Mouse (Mus musculus) forebrain, embryonic 14.5 days (tissue): ENCODE measurements at regions not wholly inside any gene's neighbourhood (a gene's known extent, or its start where the extent isn't known, plus 50 kb on each side); places are given as distances from the start of the nearest gene placed in this dataset.

Experiments
- ATAC-seq: fragments of 200-750 bp; cut with Nextera tagmentation; 2 replicates; pipeline ENCODE4 v1.8.0; 2017; ENCODE audit warnings: mild to moderate bottlenecking, moderate library complexity
- DNase-seq: peaks from one replicate; pipeline ENCODE4 v3.0.0-alpha.2; 2015; ENCODE audit warnings: low spot score
- H3K27ac ChIP-seq: fragments of 300-500 bp; sonication (generic); 2 replicates; pipeline ENCODE4 v1.5.1; 2014; ENCODE audit warnings: low read depth, mild to moderate bottlenecking, control low read depth, low read length, moderate library complexity
- H3K27me3 ChIP-seq: fragments of 300-500 bp; sonication (generic); replicated peaks from 2 replicates; pipeline ENCODE4 v1.6.1; 2014; ENCODE audit warnings: low read length, control low read depth, mixed read lengths; ENCODE audit not compliant: control insufficient read depth, insufficient read depth
- H3K36me3 ChIP-seq: fragments of 300-500 bp; sonication (generic); 2 replicates; pipeline ENCODE4 v1.6.1; 2014; ENCODE audit warnings: low read length, control low read depth; ENCODE audit not compliant: control insufficient read depth, insufficient read depth
- H3K4me1 ChIP-seq: fragments of 300-500 bp; sonication (generic); 2 replicates; pipeline ENCODE4 v1.6.1; 2014; ENCODE audit warnings: antibody characterized with exemption, low read length, control low read depth; ENCODE audit not compliant: control insufficient read depth, insufficient read depth
- H3K4me2 ChIP-seq: fragments of 300-500 bp; sonication (generic); 2 replicates; pipeline ENCODE4 v1.6.1; 2014; ENCODE audit warnings: mild to moderate bottlenecking, control low read depth, low read length
- H3K4me3 ChIP-seq: fragments of 300-500 bp; sonication (generic); 2 replicates; pipeline ENCODE4 v1.5.1; 2014; ENCODE audit warnings: low read depth, low read length, control low read depth
- H3K9ac ChIP-seq: fragments of 300-500 bp; sonication (generic); 2 replicates; pipeline ENCODE4 v1.6.1; 2014; ENCODE audit warnings: mild to moderate bottlenecking, low read length, control low read depth, moderate library complexity
- H3K9me3 ChIP-seq: fragments of 300-500 bp; sonication (generic); replicated peaks from 2 replicates; pipeline ENCODE4 v1.6.1; 2016; ENCODE audit warnings: low read length, control low read depth, mixed read lengths; ENCODE audit not compliant: control insufficient read depth
- WGBS: fragments of 180-500 bp; shearing (Covaris S2); extraction: QIAGEN DNeasy Blood & Tissue Kit; methylation state at CpG from one replicate; pipeline ENCODE4 v1.1.7; 2014; 5-methylcytosine and 5-hydroxymethylcytosine counted together

DNA sequence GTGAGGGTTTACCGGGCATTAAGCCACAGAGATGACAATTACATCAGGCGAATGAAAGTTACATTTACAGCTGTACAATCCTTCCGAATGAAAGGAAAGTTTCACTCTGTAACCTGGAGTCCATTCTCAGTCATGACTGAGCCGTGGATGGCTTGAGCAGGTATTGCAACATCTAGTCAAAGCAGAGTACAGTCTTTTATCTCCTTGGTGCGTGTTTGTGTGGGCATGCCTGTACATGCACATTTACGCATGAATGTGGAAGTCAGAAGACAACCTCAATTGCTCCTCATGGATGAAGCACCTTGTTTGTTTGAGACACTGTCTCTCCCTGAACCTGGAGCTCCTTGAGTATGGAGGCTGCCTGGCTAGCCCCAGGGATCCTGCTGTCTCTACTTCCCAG lies 175.9 kb upstream of the Cxcr4 start:
- no peak for ATAC-seq
- WGBS: 95% methylated on average over 6 of the region's 6 CpGs

DNA sequence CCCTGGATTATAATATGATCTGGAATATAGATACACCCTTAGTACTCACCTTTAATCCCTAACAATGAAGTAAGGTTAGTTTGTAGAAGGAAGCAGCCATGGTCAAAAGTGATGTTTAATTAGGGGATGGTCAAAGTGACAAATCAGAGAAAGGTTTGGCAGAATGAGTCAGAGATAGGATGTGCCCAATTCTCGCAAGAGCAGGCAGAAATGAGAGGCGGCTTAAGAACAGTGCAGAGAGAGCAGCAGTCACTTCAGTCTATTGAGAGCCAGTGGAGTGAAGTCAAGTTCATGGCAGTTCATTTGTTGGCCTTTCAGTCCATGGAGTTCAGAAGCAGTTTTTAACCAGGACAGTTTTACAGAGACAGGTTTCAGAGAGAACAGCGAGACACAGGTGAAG lies 175.3 kb upstream of the Cxcr4 start:
- H3K4me1 ChIP-seq: no peaks in the 10 kb centered on the region
- H3K36me3 ChIP-seq: no peaks in the 10 kb centered on the region
- no peak for ATAC-seq
- H3K27ac ChIP-seq: no peak overlapping the region
- no peak overlapping the region for H3K4me2 ChIP-seq
- H3K4me3 ChIP-seq: no peak overlapping the region
- 85% methylated on average over 3 of the region's 3 CpGs for WGBS
- no peak for DNase-seq
- H3K27me3 ChIP-seq: no peaks in the 10 kb centered on the region
- no peaks in the 10 kb centered on the region for H3K9me3 ChIP-seq
- H3K9ac ChIP-seq: no peak overlapping the region

More for the DNA sequence above, 175.9 kb upstream of the Cxcr4 start:
- Histone ChIP-seq H3K36me3 (no peaks in the 10 kb centered on the region), H3K4me1 (no peaks in the 10 kb centered on the region), H3K4me3 (no peak overlapping the region), H3K27me3 (no peaks in the 10 kb centered on the region), H3K9me3 (no peaks in the 10 kb centered on the region), H3K4me2 (no peak overlapping the region), H3K27ac (no peak overlapping the region), H3K9ac (no peak overlapping the region)
- no peak for DNase-seq

DNA sequence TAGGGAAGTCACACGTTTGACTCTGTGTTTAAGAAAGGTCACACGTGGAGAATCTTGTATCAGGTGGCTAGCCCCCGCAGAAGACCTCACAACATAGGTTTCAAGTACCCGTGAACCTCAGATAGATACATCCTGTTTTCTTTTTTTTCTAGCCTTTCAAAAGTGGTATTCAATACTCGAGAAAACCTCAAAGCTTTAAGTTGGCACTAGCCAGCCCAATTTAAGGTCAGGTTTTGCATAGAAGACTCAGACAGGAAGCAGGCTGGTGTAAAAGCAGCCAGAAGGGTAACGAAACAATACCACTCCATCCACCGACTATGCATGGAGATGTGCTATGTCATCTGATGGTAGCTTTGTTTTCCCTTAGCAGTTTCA lies 174.8 kb upstream of the Cxcr4 start:
- no peak overlapping the region for H3K4me2 ChIP-seq
- ATAC-seq (no peak), DNase-seq (no peak)
- H3K27me3 ChIP-seq: no peaks in the 10 kb centered on the region
- H3K27ac ChIP-seq: no peak overlapping the region
- no peak overlapping the region for H3K4me3 ChIP-seq
- no peaks in the 10 kb centered on the region for H3K4me1 ChIP-seq
- WGBS: 86% methylated on average over 7 of the region's 7 CpGs
- no peak overlapping the region for H3K9ac ChIP-seq
- H3K36me3 ChIP-seq: no peaks in the 10 kb centered on the region
- H3K9me3 ChIP-seq: no peaks in the 10 kb centered on the region

DNA sequence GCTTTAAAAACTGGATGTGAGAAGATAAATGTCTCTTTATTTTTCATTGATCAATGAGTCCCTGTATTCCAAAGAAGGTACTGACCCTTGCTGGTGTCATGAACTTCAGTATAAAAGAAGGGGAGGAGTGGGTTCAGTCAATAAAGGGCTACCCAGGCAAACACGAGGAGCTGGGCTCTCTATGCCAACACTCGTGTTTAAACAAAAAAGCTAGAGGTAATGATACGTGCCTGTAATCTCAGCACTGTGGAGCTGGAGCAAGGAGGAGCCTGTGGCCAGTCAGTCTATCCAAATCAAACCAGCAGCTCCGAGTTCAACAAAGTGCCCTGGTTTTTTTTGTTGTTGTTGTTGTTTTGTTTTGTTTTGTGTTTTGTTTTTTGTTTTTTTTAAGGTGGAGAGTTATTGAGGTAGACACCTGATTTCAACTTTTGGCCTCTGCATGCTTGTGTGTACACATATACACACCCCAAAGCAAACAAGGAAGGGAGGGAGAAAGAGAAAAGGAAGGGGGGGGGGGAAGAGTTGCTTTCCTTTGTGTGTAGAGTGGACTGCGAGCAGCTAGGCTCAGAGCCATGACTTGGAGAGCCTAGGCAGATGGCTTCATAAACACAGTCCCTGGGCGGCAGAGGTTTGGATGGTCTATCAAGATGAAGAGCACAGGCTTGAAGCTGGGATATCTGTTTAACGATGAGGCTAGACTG lies 174.2 kb upstream of the Cxcr4 start:
- Histone ChIP-seq H3K9me3 (no peaks in the 10 kb centered on the region), H3K4me3 (no peak overlapping the region), H3K4me2 (no peak overlapping the region), H3K27ac (no peak overlapping the region), H3K27me3 (no peaks in the 10 kb centered on the region), H3K9ac (no peak overlapping the region), H3K36me3 (no peaks in the 10 kb centered on the region), H3K4me1 (no peaks in the 10 kb centered on the region)
- DNase-seq (no peak), ATAC-seq (no peak)
- 56% methylated on average over 7 of the region's 7 CpGs for WGBS

DNA sequence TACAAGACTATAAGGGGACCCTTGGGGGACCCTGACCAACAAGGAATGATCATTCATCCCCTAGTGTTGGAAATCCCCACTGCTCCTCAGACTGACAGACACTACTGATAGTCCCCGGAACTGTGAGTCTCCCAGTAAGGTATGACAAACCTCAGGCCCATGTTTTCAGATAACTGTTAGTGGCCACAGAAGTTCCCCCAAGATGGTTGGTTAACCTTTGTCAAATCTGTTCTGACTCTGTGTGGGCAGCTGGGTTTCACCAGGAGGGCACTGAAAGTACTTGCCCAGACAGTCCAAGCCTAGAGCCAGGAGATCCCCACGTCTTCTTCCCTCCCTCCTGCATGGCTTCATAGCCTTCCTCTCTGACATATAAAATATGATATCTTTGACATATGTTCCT lies 173.5 kb upstream of the Cxcr4 start:
- H3K4me2 ChIP-seq: no peak overlapping the region
- H3K36me3 ChIP-seq: no peaks in the 10 kb centered on the region
- ATAC-seq: no peak
- H3K9ac ChIP-seq: no peak overlapping the region
- no peaks in the 10 kb centered on the region for H3K9me3 ChIP-seq
- WGBS: 93% methylated on average over 2 of the region's 2 CpGs
- DNase-seq: no peak
- H3K4me3 ChIP-seq: no peak overlapping the region
- no peaks in the 10 kb centered on the region for H3K4me1 ChIP-seq
- no peak overlapping the region for H3K27ac ChIP-seq
- no peaks in the 10 kb centered on the region for H3K27me3 ChIP-seq

DNA sequence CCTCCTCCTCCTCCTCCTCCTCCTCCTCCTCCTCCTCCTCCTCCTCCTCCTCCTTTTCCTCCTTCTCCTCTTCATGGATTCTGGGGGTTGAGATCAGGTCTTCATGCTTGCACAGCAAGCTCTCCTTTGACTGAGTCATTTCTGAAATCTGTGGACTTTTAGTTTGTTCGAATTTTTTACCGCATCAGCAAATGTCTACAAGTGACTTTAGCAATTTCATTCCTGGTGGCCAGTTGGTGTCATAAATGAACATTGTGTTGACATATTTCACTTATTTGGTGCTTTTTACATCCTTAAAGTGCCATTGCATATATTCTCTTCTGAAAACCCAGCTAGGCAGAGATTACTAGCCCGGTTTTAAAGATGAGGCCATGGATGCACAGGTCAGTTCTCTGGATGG lies 173.0 kb upstream of the Cxcr4 start:
- no peak for ATAC-seq
- H3K27me3 ChIP-seq: no peaks in the 10 kb centered on the region
- no peak overlapping the region for H3K27ac ChIP-seq
- H3K4me3 ChIP-seq: no peak overlapping the region
- DNase-seq: no peak
- H3K4me2 ChIP-seq: no peak overlapping the region
- H3K9me3 ChIP-seq: no peaks in the 10 kb centered on the region
- H3K4me1 ChIP-seq: no peaks in the 10 kb centered on the region
- H3K36me3 ChIP-seq: no peaks in the 10 kb centered on the region
- WGBS: 94% methylated on average over 3 of the region's 3 CpGs
- no peak overlapping the region for H3K9ac ChIP-seq

DNA sequence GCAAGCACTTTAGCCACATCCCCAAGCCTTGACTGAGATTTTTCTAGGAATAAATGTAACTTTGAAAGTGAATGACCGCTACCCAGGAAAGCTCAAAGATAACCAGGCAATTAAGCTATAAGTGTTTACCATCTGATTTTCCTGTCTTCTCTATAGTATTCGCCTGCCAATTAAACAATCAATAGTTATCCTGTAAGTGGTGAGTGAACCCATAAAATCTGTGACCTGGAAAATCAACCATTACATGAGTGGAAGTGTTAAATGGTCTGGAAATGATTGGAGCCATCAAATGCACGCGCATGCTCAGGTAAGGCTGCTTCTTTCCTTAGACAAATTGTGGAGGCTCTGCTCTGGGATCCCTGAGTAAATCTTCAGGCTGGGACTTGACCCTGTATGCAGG lies 170.8 kb upstream of the Cxcr4 start:
- Histone ChIP-seq H3K9me3 (no peaks in the 10 kb centered on the region), H3K36me3 (no peaks in the 10 kb centered on the region), H3K27ac (no peak overlapping the region), H3K4me1 (0 out of 2 replicates have a peak, but pooled peaks cover 4% of the 10 kb centered on the region), H3K4me3 (no peak overlapping the region), H3K4me2 (no peak overlapping the region), H3K27me3 (no peaks in the 10 kb centered on the region), H3K9ac (no peak overlapping the region)
- WGBS: 82% methylated on average over 4 of the region's 4 CpGs
- ATAC-seq (no peak), DNase-seq (no peak)

DNA sequence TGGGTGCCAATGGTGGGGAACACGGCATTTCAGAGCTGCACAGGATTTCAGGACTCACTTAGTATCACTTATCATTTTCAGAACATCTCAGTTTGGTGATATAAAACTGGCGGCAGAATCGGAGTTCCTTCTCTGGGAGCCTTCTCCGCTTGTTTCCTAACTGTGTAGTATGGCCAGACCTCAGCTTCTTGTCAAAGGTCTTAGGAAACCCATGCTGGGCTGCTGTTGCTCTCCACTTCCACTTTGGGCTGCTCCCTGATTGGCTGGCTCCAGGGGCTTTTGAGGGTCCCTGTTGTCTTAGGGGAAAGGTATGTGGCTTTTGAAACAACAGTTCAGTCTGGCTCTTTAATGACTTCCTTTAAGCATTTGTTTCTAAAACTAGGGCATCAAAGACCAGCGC lies 170.0 kb upstream of the Cxcr4 start:
- Histone ChIP-seq H3K4me1 (0 out of 2 replicates have a peak, but pooled peaks cover 4% of the 10 kb centered on the region), H3K4me2 (no peak overlapping the region), H3K36me3 (no peaks in the 10 kb centered on the region), H3K27me3 (no peaks in the 10 kb centered on the region), H3K4me3 (no peak overlapping the region), H3K9ac (no peak overlapping the region), H3K9me3 (no peaks in the 10 kb centered on the region), H3K27ac (no peak overlapping the region)
- WGBS: 60% methylated on average over 5 of the region's 5 CpGs
- ATAC-seq (no peak), DNase-seq (no peak)

DNA sequence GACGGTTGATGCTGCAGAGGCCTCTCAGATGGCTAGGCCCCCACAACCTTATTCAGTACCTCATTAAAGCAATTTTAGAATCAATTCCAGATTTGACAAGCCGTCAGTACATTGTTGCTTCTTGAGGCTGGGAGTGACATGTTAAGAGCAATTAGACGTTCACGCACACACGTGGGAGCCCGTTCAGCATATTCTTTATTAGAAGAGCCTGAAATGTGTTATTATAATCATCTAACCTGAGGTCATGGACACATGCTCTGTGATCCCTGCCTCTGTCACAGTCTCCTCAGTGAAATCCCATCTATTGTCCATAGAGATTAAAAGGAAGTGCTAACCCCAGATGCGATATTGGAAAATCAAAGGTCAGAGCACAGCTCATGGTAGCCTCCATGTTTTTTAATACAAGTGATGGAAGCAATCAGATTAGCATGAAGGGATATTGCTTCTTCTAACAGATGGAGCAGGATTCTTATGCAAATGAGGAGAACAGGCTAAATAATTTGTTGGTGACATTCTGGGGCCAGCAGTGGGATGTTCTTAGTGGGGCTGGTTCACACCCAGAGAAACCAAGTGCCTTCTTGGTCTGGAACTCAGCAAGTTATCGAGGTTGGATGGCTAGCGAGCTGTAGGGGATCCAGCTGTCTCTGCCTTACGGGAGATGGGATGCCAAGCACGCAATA lies 166.8 kb upstream of the Cxcr4 start:
- no peak overlapping the region for H3K4me3 ChIP-seq
- no peak overlapping the region for H3K4me2 ChIP-seq
- 48% methylated on average over 11 of the region's 11 CpGs for WGBS
- DNase-seq: peak; percentile 46
- H3K9ac ChIP-seq: no peak overlapping the region
- H3K36me3 ChIP-seq: no peaks in the 10 kb centered on the region
- no peak overlapping the region for H3K27ac ChIP-seq
- H3K27me3 ChIP-seq: no peaks in the 10 kb centered on the region
- H3K9me3 ChIP-seq: no peaks in the 10 kb centered on the region
- H3K4me1 ChIP-seq: 0 out of 2 replicates have a peak, but pooled peaks cover 4% of the 10 kb centered on the region
- ATAC-seq: peak; percentile 74
